Mouse (Mus musculus) MEL (cell line): Measurements from ENCODE around the gene 4930404N11Rik. TPM values are rescaled to one million over a fixed set of nuclear protein-coding genes. Genes with fewer than 3 reads are reported as not detected.

ENCODE experiments used
- DNase-seq: peaks from one replicate; pipeline ENCODE4 v3.0.0; 2011; ENCODE audit warnings: low read depth, low spot score
- H3K27ac ChIP-seq: 2 replicates; pipeline ENCODE4 v1.5.1; 2012; ENCODE audit warnings: low read depth, mild to moderate bottlenecking, control low read depth, low read length, moderate library complexity; ENCODE audit not compliant: control insufficient read depth
- H3K27me3 ChIP-seq, 2 experiments: fragments of 150-350 bp in 1 of 2; sonication (generic) in 1 of 2; 2 replicates each; pipeline ENCODE4 v1.6.1; 2012; ENCODE audit warnings: low read length in 2 of 2, mild to moderate bottlenecking in 2 of 2, improper control_type of control experiment in 1 of 2, moderate library complexity in 1 of 2; ENCODE audit not compliant: insufficient read depth in 2 of 2, control insufficient read depth in 1 of 2
- H3K36me3 ChIP-seq, 2 experiments: 2 replicates each; pipeline ENCODE4 v1.6.1; 2012 to 2014; ENCODE audit warnings: low read length in 2 of 2, improper control_type of control experiment in 1 of 2, inconsistent platforms in 1 of 2, mild to moderate bottlenecking in 1 of 2; ENCODE audit not compliant: insufficient read depth in 2 of 2, control insufficient read depth in 1 of 2
- H3K4me1 ChIP-seq, 2 experiments: fragments of 150-350 bp in 1 of 2; sonication (generic) in 1 of 2; 2 replicates each; pipeline ENCODE4 v1.6.1; 2012; ENCODE audit warnings: low read length in 2 of 2, improper control_type of control experiment in 1 of 2, mild to moderate bottlenecking in 1 of 2; ENCODE audit not compliant: insufficient read depth in 2 of 2, control insufficient read depth in 1 of 2
- H3K4me3 ChIP-seq, 2 experiments: fragments of 150-350 bp in 1 of 2; sonication (generic) in 1 of 2; 2 replicates each; pipeline ENCODE4 v1.5.1; 2012; ENCODE audit warnings: low read depth in 2 of 2, low read length in 2 of 2, mild to moderate bottlenecking in 2 of 2, moderate library complexity in 2 of 2, control low read depth in 1 of 2, improper control_type of control experiment in 1 of 2; ENCODE audit not compliant: control insufficient read depth in 1 of 2, insufficient read depth in 1 of 2
- H3K79me2 ChIP-seq: 2 replicates; pipeline ENCODE4 v1.6.1; 2012; ENCODE audit warnings: mild to moderate bottlenecking, low read length, moderate library complexity; ENCODE audit not compliant: control insufficient read depth, poor library complexity, insufficient read depth
- H3K9ac ChIP-seq: 2 replicates; pipeline ENCODE4 v1.6.1; 2012; ENCODE audit warnings: low read depth, mild to moderate bottlenecking, control low read depth, low read length, moderate library complexity; ENCODE audit not compliant: control insufficient read depth, poor library complexity, severe bottlenecking
- H3K9me3 ChIP-seq: fragments of 150-350 bp; sonication (generic); replicated peaks from 2 replicates; pipeline ENCODE4 v1.6.1; 2012; ENCODE audit warnings: mild to moderate bottlenecking, low read length, improper control_type of control experiment, moderate library complexity; ENCODE audit not compliant: insufficient read depth
- BHLHE40 ChIP-seq: IDR thresholded peaks from 2 replicates; pipeline ENCODE4 v1.6.1; 2012; ENCODE audit warnings: low read depth, mild to moderate bottlenecking, inconsistent platforms, low read length, improper control_type of control experiment, borderline replicate concordance
- CTCF ChIP-seq, 3 experiments: IDR thresholded peaks in 2 of 3; conservative IDR thresholded peaks in 1 of 3; 2 replicates each; pipeline ENCODE4 v1.5.1; 2011 to 2012; ENCODE audit warnings: low read length in 3 of 3, low read depth in 2 of 3, mild to moderate bottlenecking in 2 of 3, improper control_type of control experiment in 1 of 3, inconsistent platforms in 1 of 3, mixed read lengths in 1 of 3, moderate library complexity in 1 of 3; ENCODE audit not compliant: control insufficient read depth in 1 of 3, insufficient read depth in 1 of 3, poor library complexity in 1 of 3, severe bottlenecking in 1 of 3
- E2F4 ChIP-seq: IDR thresholded peaks from 2 replicates; pipeline ENCODE4 v1.6.1; 2011; ENCODE audit warnings: low read depth, low read length, improper control_type of control experiment, borderline replicate concordance
- ELF1 ChIP-seq: IDR thresholded peaks from 2 replicates; pipeline ENCODE4 v1.6.1; 2014; ENCODE audit warnings: low read depth, mild to moderate bottlenecking, inconsistent platforms, low read length, improper control_type of control experiment, moderate library complexity
- EP300 ChIP-seq, 2 experiments: IDR thresholded peaks; 2 replicates each; pipeline ENCODE4 v1.6.1; 2011; ENCODE audit warnings: improper control_type of control experiment in 2 of 2, low read length in 2 of 2, low read depth in 1 of 2, mild to moderate bottlenecking in 1 of 2
- JUND ChIP-seq: IDR thresholded peaks from 2 replicates; pipeline ENCODE4 v1.6.1; 2011; ENCODE audit warnings: low read depth, mild to moderate bottlenecking, improper control_type of control experiment, low read length
- MAFK ChIP-seq: IDR thresholded peaks from 2 replicates; pipeline ENCODE4 v1.6.1; 2011; ENCODE audit warnings: low read depth, mild to moderate bottlenecking, low read length, improper control_type of control experiment, borderline replicate concordance
- MAX ChIP-seq: IDR thresholded peaks from 2 replicates; pipeline ENCODE4 v1.6.1; 2011; ENCODE audit warnings: low read length, improper control_type of control experiment
- MEF2A ChIP-seq: IDR thresholded peaks from 2 replicates; pipeline ENCODE4 v1.6.1; 2014; ENCODE audit warnings: low read depth, mild to moderate bottlenecking, inconsistent platforms, low read length, improper control_type of control experiment; ENCODE audit not compliant: poor library complexity, insufficient replicate concordance, severe bottlenecking; ENCODE audit errors: extremely low read depth
- MXI1 ChIP-seq: IDR thresholded peaks from 2 replicates; pipeline ENCODE4 v1.6.1; 2011; ENCODE audit warnings: mild to moderate bottlenecking, low read depth, low read length, improper control_type of control experiment
- MYB ChIP-seq: IDR thresholded peaks from 2 replicates; pipeline ENCODE4 v1.6.1; 2011; ENCODE audit warnings: mild to moderate bottlenecking, low read depth, low read length, improper control_type of control experiment
- NRF1 ChIP-seq: IDR thresholded peaks from 2 replicates; pipeline ENCODE4 v1.6.1; 2014; ENCODE audit warnings: low read depth, mild to moderate bottlenecking, inconsistent platforms, low read length, improper control_type of control experiment, moderate library complexity; ENCODE audit not compliant: poor library complexity, insufficient read depth, severe bottlenecking
- POLR2A ChIP-seq, 2 experiments: IDR thresholded peaks; 2 replicates each; pipeline ENCODE4 v1.6.1; 2011 to 2012; ENCODE audit warnings: low read length in 2 of 2, mild to moderate bottlenecking in 2 of 2, control low read depth in 1 of 2, improper control_type of control experiment in 1 of 2, low read depth in 1 of 2, moderate library complexity in 1 of 2; ENCODE audit not compliant: control insufficient read depth in 1 of 2, insufficient read depth in 1 of 2, poor library complexity in 1 of 2
- POLR2AphosphoS5 ChIP-seq: IDR thresholded peaks from 2 replicates; pipeline ENCODE4 v1.6.1; 2012; ENCODE audit warnings: low read depth, borderline replicate concordance, mild to moderate bottlenecking, inconsistent platforms, low read length, moderate library complexity, mixed read lengths
- RAD21 ChIP-seq: IDR thresholded peaks from 2 replicates; pipeline ENCODE4 v1.6.1; 2011; ENCODE audit warnings: mild to moderate bottlenecking, low read depth, low read length, improper control_type of control experiment
- SMC3 ChIP-seq: IDR thresholded peaks from 2 replicates; pipeline ENCODE4 v1.6.1; 2011; ENCODE audit warnings: low read depth, low read length, improper control_type of control experiment
- TAL1 ChIP-seq: IDR thresholded peaks from 2 replicates; pipeline ENCODE4 v1.6.1; 2012; ENCODE audit warnings: mild to moderate bottlenecking, inconsistent platforms, low read length, moderate library complexity, mixed read lengths
- TBP ChIP-seq: IDR thresholded peaks from 2 replicates; pipeline ENCODE4 v1.8.0; 2011; ENCODE audit warnings: low read depth, low read length, improper control_type of control experiment
- UBTF ChIP-seq: IDR thresholded peaks from 2 replicates; pipeline ENCODE4 v1.6.1; 2012; ENCODE audit warnings: low read depth, mild to moderate bottlenecking, inconsistent platforms, low read length, improper control_type of control experiment, moderate library complexity, borderline replicate concordance; ENCODE audit not compliant: insufficient read depth
- USF1 ChIP-seq: IDR thresholded peaks from 2 replicates; pipeline ENCODE4 v1.6.1; 2014; ENCODE audit warnings: low read depth, mild to moderate bottlenecking, inconsistent platforms, low read length, improper control_type of control experiment, moderate library complexity
- USF2 ChIP-seq, 2 experiments: IDR thresholded peaks; 2 replicates each; pipeline ENCODE4 v1.6.1; 2011 to 2012; ENCODE audit warnings: improper control_type of control experiment in 2 of 2, low read length in 2 of 2, borderline replicate concordance in 1 of 2, inconsistent platforms in 1 of 2, low read depth in 1 of 2, mild to moderate bottlenecking in 1 of 2; ENCODE audit not compliant: insufficient read depth in 1 of 2
- ZC3H11A ChIP-seq: IDR thresholded peaks from 2 replicates; pipeline ENCODE4 v1.6.1; 2012; ENCODE audit warnings: low read depth, mild to moderate bottlenecking, inconsistent platforms, low read length, improper control_type of control experiment
- ZKSCAN1 ChIP-seq: IDR thresholded peaks from 2 replicates; pipeline ENCODE4 v1.6.1; 2012; ENCODE audit warnings: low read depth, mild to moderate bottlenecking, inconsistent platforms, low read length, improper control_type of control experiment, moderate library complexity
- ZNF384 ChIP-seq: IDR thresholded peaks from 2 replicates; pipeline ENCODE4 v1.6.1; 2012; ENCODE audit warnings: low read depth, mild to moderate bottlenecking, inconsistent platforms, low read length, improper control_type of control experiment
- polyA plus RNA-seq, 2 experiments: library from polyadenylated mRNA; stranded (reverse) in 1 of 2; unstranded in 1 of 2; fragments of >175 nt in 1 of 2; fragments of >200 nt in 1 of 2; gene quantifications; 2 replicates each; pipeline versions ENCODE4 v1.2.1 to v1.2.4; 2012; ENCODE audit warnings: low replicate concordance in 2 of 2, low read depth in 1 of 2; ENCODE audit not compliant: insufficient read length in 2 of 2, insufficient read depth in 1 of 2, missing spikeins in 1 of 2
- total RNA-seq: library from RNA; depleted of rRNA; stranded (reverse); fragments of 300-350 nt; gene quantifications from 2 replicates; pipeline ENCODE4 v1.2.3, GENCODE M21; 2012

The 4930404N11Rik gene
- total and polyA plus RNA-seq, 3 experiments = 3.1 to 12.1 TPM; not detected in 1

DNA sequence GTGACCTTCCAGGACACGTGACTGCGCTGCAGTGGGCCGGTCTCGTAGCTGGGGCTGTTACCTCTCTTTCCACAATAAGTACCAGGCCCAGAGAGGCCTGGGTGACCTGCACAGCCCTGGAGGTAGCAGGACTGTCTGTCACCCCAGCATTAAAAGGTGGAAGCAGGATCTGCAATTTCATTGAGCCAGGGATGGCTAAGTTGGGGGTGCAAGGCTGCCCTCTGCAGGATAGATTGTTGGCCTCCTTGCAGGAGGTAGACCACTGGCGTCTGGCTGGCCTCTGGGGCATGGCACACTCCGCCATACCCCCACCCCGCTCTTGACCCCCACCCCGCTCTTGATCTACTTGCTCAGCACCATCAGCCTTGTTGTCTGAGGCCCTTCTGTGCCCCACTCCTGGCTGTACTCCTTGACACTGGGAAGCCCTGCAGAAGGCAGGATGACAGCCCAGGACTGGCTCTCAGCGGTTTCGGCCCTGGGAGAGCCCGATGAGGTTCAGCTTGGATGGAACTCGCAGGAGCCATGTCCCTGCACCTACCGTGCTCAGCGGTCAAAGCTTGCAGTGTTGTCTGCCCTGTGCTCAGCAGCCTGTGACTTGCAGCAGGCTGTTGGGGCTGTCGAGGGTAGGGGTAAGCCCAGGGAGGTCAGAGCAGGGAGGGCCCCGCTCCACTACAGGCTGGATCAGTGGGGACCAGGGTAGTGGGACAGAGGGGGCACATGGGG is 49.1 kb downstream of the 4930404N11Rik start:
- Histone ChIP-seq H3K27ac (no peak overlapping the region), H3K9me3 (no peaks in the 10 kb centered on the region), H3K9ac (no peak overlapping the region), H3K4me1 (peaks cover 0 to 9% of the 10 kb centered on the region in 2 experiments; a peak in 1 of 4 replicates), H3K4me3 (no peak overlapping the region), H3K36me3 (peaks cover 0 to 2% of the 10 kb centered on the region in 2 experiments; a peak in 1 of 4 replicates), H3K79me2 (peaks cover 6% of the 10 kb centered on the region), H3K27me3 (no peaks in the 10 kb centered on the region)
- TF ChIP-seq POLR2AphosphoS5 (no peak), MYB (no peak), ZC3H11A (no peak), CTCF (IDR thresholded peaks at IDR 0.05 in 2 of 3, conservative IDR thresholded peaks at IDR 0.05 in 1 of 3; ENCODE audit: control insufficient read depth in 1 of 3, insufficient read depth in 1 of 3, low read depth in 2 of 3, low read length in 3 of 3, poor library complexity in 1 of 3, severe bottlenecking in 1 of 3) (peak in 2 of 3 experiments; percentile 48 to 59; a peak in 4 of 6 replicates), USF1 (no peak), RAD21 (peak; percentile 18), BHLHE40 (no peak), NRF1 (no peak), ZKSCAN1 (no peak), SMC3 (peak; percentile 34; the same call in 1 of the 2 replicates), ELF1 (no peak)
- DNase-seq = peak; percentile 34

DNA sequence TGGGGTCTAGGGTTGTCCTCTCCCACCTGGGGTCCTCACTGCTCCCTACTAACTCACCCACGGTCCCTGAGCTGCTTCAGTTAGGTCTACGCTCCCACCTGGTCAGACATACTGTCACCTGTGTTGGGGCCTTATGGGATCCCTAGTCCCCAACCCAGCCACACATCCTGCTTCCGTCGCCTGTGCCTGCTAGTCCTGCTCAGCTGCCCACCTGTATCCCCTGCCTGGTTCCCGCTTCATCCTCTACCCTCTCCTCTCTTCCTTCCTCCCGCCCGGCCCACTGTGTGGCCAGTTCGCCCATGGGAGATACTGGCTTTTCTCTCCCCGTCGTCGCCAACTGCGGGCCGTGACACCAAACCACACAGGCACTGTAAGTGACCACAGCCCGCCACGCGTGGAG is 50.0 kb downstream of the 4930404N11Rik start:
- Histone ChIP-seq H3K36me3 (peaks cover 0 to 2% of the 10 kb centered on the region in 2 experiments; a peak in 1 of 4 replicates), H3K79me2 (no peaks in the 10 kb centered on the region; the same call in 1 of the 2 replicates), H3K27me3 (no peaks in the 10 kb centered on the region), H3K4me3 (no peak overlapping the region), H3K9me3 (no peaks in the 10 kb centered on the region), H3K4me1 (peaks cover 0 to 9% of the 10 kb centered on the region in 2 experiments; a peak in 1 of 4 replicates), H3K9ac (no peak overlapping the region), H3K27ac (no peak overlapping the region)
- DNase-seq = no peak
- TF ChIP-seq MXI1 (no peak), ELF1 (no peak), MAFK (no peak), EP300 (IDR thresholded peaks at IDR 0.05; ENCODE audit: low read depth in 1 of 2, low read length in 2 of 2) (no peak), USF2 (IDR thresholded peaks at IDR 0.05; ENCODE audit: borderline replicate concordance in 1 of 2, insufficient read depth in 1 of 2, low read depth in 1 of 2, low read length in 2 of 2) (no peak), TBP (no peak), ZKSCAN1 (no peak), E2F4 (no peak), POLR2AphosphoS5 (no peak), TAL1 (no peak), MAX (no peak), ZNF384 (no peak), UBTF (no peak), MEF2A (no peak), POLR2A (IDR thresholded peaks at IDR 0.05; ENCODE audit: control insufficient read depth in 1 of 2, insufficient read depth in 1 of 2, low read depth in 1 of 2, low read length in 2 of 2, poor library complexity in 1 of 2) (no peak), USF1 (no peak), JUND (no peak)
